Mouse (Mus musculus) heart, adult 18-20 months (tissue): Measurements from ENCODE around the gene Casp4. TPM values are rescaled to one million over a fixed set of nuclear protein-coding genes. Genes with fewer than 3 reads are reported as not detected.

Experiments used
- DNase-seq, 2 experiments: peaks; one replicate each; pipeline ENCODE4 v3.0.0; 2021 to 2022; ENCODE audit warnings: mixed read lengths in 1 of 2
- long read RNA-seq, 2 experiments: library from polyadenylated mRNA; stranded (forward); transcript quantifications; one replicate each; pipeline ENCODE4 v2.0.0; 2021
- total RNA-seq, 2 experiments: library from RNA; stranded (reverse); gene quantifications; 2 replicates each; pipeline ENCODE4 v1.2.3; 2021

The Casp4 gene
- 1 to 10 TPM; 3.0 TPM for total RNA-seq
- long read RNA-seq, experiment 1, result 0 reads
- long read RNA-seq, experiment 2, result 0 reads

DNA sequence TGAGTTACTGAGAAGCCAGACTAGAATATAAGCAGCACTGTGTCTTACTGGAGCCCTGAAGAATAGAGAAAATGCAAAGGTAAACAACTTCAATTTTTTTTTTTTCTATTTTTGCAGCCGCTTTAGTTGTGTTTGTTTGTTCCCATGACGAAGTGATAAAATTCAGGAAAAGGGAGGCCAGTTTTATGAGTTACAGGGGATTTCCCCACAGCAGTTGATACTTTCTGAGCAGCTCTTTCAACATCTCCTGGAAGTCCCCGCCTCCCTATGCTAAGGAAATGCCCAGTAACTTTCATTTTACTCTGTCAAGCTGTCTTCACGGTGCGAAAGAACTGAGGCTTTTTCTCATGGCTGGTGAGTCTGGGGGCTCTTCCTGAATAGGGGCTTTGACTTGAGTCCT is at the start of gene Casp4:
Casp4 (plus strand) TSS at position 268 of the 400 bp plus-strand sequence.
- DNase-seq, result peak; percentile 64 to 77

GRCm38 (mm10) chr9:5263951-5264475 is 44.6 kb upstream of the Casp4 start:
- no peak for DNase-seq

GRCm38 (mm10) chr9:5270274-5270673 is 38.4 kb upstream of the Casp4 start:
- DNase-seq, result no peak

GRCm38 (mm10) chr9:5270884-5271283 is 37.7 kb upstream of the Casp4 start:
- DNase-seq, result no peak

DNA sequence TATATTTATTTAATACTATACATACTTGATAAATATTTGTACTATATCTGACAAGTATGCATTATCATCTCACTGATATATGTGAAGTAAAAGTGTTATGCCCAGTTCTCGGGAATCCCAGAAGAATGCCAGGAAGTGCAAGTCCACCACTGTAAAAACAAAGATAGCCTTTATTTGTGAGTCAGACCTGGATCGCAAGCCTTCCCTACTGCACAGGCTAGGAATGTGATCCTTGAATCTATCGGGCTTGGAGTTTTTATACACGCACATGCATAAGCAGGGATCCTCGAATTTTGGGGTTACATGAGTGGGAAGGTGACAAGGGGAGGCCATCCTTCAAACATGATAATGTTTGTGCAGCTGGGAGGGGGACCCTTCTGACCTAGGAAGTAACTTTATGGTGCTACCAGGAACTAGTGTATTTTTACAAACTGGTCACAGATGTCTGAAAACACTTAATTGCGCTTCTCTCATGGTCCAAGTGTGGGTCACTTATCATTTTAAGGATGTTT is 37.2 kb upstream of the Casp4 start:
- peak in 1 of 2 experiments; percentile 3 for DNase-seq

GRCm38 (mm10) chr9:5286071-5286470 is 22.6 kb upstream of the Casp4 start:
- no peak for DNase-seq

GRCm38 (mm10) chr9:5286597-5286996 is 22.0 kb upstream of the Casp4 start:
- DNase-seq, result no peak

- DNase-seq, result no peak
These were observed 12.0 kb upstream of the Casp4 start for GRCm38 (mm10) chr9:5296354-5297237.

DNA sequence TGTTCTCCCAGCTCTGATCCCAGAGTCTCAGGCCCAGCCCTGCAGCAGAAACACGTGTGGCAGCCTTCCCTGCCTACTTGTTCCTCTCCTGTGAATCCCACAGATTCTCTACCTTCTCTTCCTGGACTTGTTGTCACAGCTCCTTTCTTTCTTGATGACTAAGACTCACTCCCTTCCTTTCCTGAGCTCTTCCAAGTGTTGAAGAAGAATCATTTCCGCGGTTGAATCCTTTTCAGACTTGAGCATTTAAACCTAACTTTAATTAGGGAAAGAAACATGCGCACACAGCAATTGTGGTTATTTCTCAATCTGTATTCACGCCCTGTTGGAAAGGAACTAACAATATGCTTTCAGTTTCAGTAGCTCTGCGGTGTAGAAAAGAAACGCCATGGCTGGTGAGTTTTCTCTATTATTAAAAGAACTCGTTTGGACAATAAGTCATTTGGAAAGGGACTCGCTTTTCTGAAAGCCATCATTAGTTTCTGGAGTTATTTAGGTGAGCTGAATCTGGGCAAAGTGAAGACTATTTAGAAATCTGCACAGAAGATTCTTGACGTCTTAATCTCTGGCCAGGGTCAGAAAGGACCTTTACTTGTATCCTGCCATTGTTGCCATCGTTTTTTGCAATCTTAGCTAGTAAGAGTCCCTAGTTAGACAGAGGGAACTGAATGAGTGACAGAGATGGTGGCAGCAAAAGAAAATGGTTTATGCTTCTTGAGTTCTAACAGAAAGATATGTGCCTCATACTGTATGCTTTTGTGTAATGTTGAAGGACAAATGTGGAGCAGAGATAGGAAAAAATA is 10.1 kb upstream of the Casp4 start, which contains the start of gene Casp1:
Casp1 (plus strand) TSS at position 189 of the 803 bp plus-strand sequence.
- DNase-seq, result peak in 1 of 2 experiments; percentile 48

DNA sequence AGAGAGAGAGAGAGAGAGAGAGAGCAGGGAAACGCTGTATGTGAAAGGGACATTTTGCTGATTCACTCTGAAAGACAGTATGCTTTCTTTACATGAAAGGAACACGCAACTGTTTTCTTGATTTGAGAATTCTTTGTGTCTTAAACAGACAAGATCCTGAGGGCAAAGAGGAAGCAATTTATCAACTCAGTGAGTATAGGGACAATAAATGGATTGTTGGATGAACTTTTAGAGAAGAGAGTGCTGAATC is 9.6 kb upstream of the Casp4 start:
- DNase-seq, result no peak

- no peak for DNase-seq
These were observed 1.5 kb downstream of the Casp4 start for GRCm38 (mm10) chr9:5310112-5310511.

GRCm38 (mm10) chr9:5311435-5311834 is 2.8 kb downstream of the Casp4 start:
- peak in 1 of 2 experiments; percentile 45 for DNase-seq

- no peak for DNase-seq
These were observed 19.6 kb downstream of the Casp4 start for GRCm38 (mm10) chr9:5328204-5328603.

DNA sequence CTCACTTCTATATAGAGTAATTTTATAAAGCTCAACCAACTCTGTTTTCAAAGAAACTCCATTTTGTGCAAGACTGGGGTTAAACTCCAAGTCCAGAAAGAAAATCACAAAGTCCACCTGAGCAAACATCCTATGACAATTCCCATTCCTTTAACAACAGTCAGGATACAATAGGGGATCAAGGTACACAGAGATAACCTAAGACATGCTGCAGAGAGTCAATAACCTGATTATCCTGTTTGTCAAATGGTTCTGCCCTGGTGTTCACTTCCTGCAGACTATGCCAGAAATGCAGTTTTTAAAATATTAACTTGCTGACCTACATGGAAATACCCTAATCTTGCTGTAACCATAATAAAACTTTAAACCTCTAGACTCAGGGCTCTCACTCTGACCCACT is 23.8 kb downstream of the Casp4 start:
- DNase-seq, result no peak

DNA sequence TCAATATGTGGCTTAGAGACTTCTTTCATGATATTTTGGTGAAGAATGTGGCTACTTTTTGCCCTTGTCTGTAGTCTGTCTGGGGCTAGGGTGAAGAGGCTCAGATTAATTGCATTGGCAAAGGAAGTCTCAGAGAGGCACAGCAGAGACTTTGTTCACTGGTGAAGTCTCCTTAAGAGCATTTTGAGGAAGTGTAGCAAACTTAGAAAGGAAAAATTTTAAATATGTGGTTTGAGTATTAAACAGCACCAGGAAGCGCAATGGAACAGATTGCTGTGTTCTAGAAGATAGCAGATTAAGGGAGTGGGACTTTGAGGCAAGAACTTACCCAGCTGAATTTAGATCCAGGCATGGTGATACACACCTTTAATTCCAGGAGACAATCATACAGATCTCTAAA is 24.8 kb downstream of the Casp4 start:
- DNase-seq, result no peak

- no peak for DNase-seq
These were observed 34.5 kb downstream of the Casp4 start for GRCm38 (mm10) chr9:5343092-5343491.

DNA sequence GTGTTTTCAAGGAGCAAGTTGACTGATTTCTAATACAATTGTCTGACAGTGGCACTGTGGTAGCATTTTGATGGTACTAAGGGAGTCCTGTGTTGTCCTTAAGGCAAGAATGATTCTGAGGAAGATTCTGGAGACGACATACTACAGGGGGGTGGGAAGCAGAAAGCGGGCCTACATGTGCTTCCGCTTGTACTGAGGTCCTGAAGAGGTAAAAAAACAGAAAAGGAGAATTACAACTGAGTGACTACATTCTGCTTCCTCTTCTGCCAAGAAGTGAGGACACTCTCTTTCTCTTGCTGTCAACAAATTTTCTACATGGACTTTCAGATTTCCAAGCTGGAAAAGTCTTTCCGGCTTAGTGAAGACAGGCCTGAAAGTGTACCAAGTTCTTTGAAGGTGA is 35.5 kb downstream of the Casp4 start:
- DNase-seq, result peak; percentile 18 to 21

DNA sequence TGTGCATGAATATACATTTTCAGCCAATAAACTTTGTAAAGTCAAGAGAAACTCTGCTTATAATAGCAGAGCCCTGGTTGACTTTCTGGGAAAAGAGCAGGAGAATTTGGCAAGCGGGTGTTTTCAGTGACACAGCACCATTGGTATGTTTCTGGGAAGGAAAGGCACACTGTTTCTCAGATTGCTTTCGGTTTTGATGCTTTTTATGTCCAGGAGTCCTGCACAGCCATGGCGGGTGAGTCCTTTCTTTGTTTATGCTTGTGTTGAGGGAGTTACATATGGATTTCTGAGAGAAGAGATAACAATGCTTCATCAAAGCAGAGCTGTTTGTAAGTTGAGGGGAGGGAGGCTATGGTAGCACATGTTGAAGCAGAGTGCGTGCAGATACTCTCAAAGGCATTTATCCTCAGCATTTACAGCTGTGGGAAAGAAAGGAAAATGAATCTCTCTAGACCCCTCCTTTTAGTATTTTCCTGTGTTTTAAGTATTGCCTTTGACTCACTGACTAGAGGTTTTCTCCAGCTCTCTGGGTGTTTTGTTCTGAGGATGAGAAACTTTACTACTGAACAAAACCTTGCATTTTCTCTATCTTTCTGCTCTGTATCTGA is 36.8 kb downstream of the Casp4 start, which contains the start of gene Casp12:
Casp12 (plus strand) TSS at position 140 of the 608 bp plus-strand sequence.
- peak; percentile 68 to 79 for DNase-seq

GRCm38 (mm10) chr9:5347381-5347780 is 38.8 kb downstream of the Casp4 start:
- peak in 1 of 2 experiments; percentile 14 for DNase-seq

GRCm38 (mm10) chr9:5353673-5354072 is 45.0 kb downstream of the Casp4 start:
- DNase-seq, result no peak

- peak; percentile 40 to 62 for DNase-seq
These were observed 48.2 kb downstream of the Casp4 start for GRCm38 (mm10) chr9:5356801-5357200.
